Mouse (Mus musculus) embryonic facial prominence, embryonic 15.5 days (tissue): ENCODE results near the gene Yeats4. TPM values are rescaled to one million over a fixed set of nuclear protein-coding genes. Genes with fewer than 3 reads are reported as not detected.

Experiments
- ATAC-seq: fragments of 200-750 bp; cut with Nextera tagmentation; 2 replicates; pipeline ENCODE4 v1.8.0; 2017; ENCODE audit warnings: low read depth, moderate TSS enrichment; ENCODE audit not compliant: insufficient number of reproducible peaks, low FRiP score, low TSS enrichment
- H3K27ac ChIP-seq: fragments of 300-500 bp; sonication (generic); replicated peaks from 2 replicates; pipeline ENCODE4 v1.5.1; 2015; ENCODE audit warnings: mild to moderate bottlenecking, inconsistent platforms
- H3K27me3 ChIP-seq: fragments of 300-500 bp; sonication (generic); 2 replicates; pipeline ENCODE4 v1.6.1; 2015; ENCODE audit warnings: inconsistent platforms
- H3K36me3 ChIP-seq: fragments of 300-500 bp; sonication (generic); 2 replicates; pipeline ENCODE4 v1.6.1; 2015; ENCODE audit warnings: mild to moderate bottlenecking, inconsistent platforms
- H3K4me1 ChIP-seq: fragments of 300-500 bp; sonication (generic); 2 replicates; pipeline ENCODE4 v1.6.1; 2015; ENCODE audit warnings: inconsistent platforms
- H3K4me2 ChIP-seq: fragments of 300-500 bp; sonication (generic); replicated peaks from 2 replicates; pipeline ENCODE4 v1.6.1; 2015; ENCODE audit warnings: mild to moderate bottlenecking, inconsistent platforms
- H3K4me3 ChIP-seq: fragments of 300-500 bp; sonication (generic); replicated peaks from 2 replicates; pipeline ENCODE4 v1.5.1; 2015; ENCODE audit warnings: mild to moderate bottlenecking, inconsistent platforms
- H3K9ac ChIP-seq: fragments of 300-500 bp; sonication (generic); 2 replicates; pipeline ENCODE4 v1.6.1; 2015; ENCODE audit warnings: inconsistent platforms
- H3K9me3 ChIP-seq: fragments of 300-500 bp; sonication (generic); replicated peaks from 2 replicates; pipeline ENCODE4 v1.6.1; 2016; ENCODE audit warnings: inconsistent platforms
- WGBS: fragments of 180-500 bp; shearing (Covaris S2); methylation state at CpG from one replicate; pipeline ENCODE4 v1.1.7; 2015; 5-methylcytosine and 5-hydroxymethylcytosine counted together
- polyA plus RNA-seq: library from polyadenylated mRNA; unstranded; fragments of >200 nt; fragmentation: Nextera tagmentation; extraction: Ambion mirVana; gene quantifications from 2 replicates; pipeline ENCODE4 v1.2.1, GENCODE M21; 2015

Gene Yeats4
- polyA plus RNA-seq, 1 experiment from 2014 or later: 56.3 TPM

GRCm38 (mm10) chr10:117199701-117200100, 24.6 kb downstream of the Yeats4 start:
- 35% methylated on average over 3 of the region's 3 CpGs for WGBS
- Histone ChIP-seq H3K36me3 (no peaks in the 10 kb centered on the region), H3K27me3 (no peaks in the 10 kb centered on the region), H3K4me1 (peaks cover 17% of the 10 kb centered on the region; the same call in 1 of the 2 replicates), H3K27ac (no peak overlapping the region), H3K9ac (no peak overlapping the region), H3K4me2 (no peak overlapping the region), H3K9me3 (no peaks in the 10 kb centered on the region), H3K4me3 (no peak overlapping the region)
- no peak for ATAC-seq

- H3K9me3 ChIP-seq: no peaks in the 10 kb centered on the region
- H3K9ac ChIP-seq: no peak overlapping the region
- H3K27ac ChIP-seq: no peak overlapping the region
- H3K36me3 ChIP-seq: no peaks in the 10 kb centered on the region
- H3K27me3 ChIP-seq: no peaks in the 10 kb centered on the region
- WGBS: 77% methylated on average over 3 of the region's 3 CpGs
- ATAC-seq: no peak
- H3K4me2 ChIP-seq: no peak overlapping the region
- no peak overlapping the region for H3K4me3 ChIP-seq
- 0 out of 2 replicates have a peak, but pooled peaks cover 4% of the 10 kb centered on the region for H3K4me1 ChIP-seq
These were observed 27.6 kb downstream of the Yeats4 start for GRCm38 (mm10) chr10:117196696-117197095.

GRCm38 (mm10) chr10:117195748-117196147, 28.6 kb downstream of the Yeats4 start:
- no peak overlapping the region for H3K4me2 ChIP-seq
- no peaks in the 10 kb centered on the region for H3K9me3 ChIP-seq
- 89% methylated on average over 4 of the region's 4 CpGs for WGBS
- no peak overlapping the region for H3K27ac ChIP-seq
- no peak overlapping the region for H3K4me3 ChIP-seq
- no peak for ATAC-seq
- H3K9ac ChIP-seq: no peak overlapping the region
- no peaks in the 10 kb centered on the region for H3K27me3 ChIP-seq
- no peaks in the 10 kb centered on the region for H3K36me3 ChIP-seq
- H3K4me1 ChIP-seq: 0 out of 2 replicates have a peak, but pooled peaks cover 4% of the 10 kb centered on the region

- Histone ChIP-seq H3K36me3 (no peaks in the 10 kb centered on the region), H3K4me1 (0 out of 2 replicates have a peak, but pooled peaks cover 4% of the 10 kb centered on the region), H3K27ac (no peak overlapping the region), H3K27me3 (no peaks in the 10 kb centered on the region), H3K4me2 (no peak overlapping the region), H3K9me3 (no peaks in the 10 kb centered on the region), H3K9ac (no peak overlapping the region), H3K4me3 (no peak overlapping the region)
- ATAC-seq: no peak
- 60% methylated on average over 12 of the region's 12 CpGs for WGBS
These were observed 29.3 kb downstream of the Yeats4 start for GRCm38 (mm10) chr10:117195005-117195404.

- Histone ChIP-seq H3K4me1 (no peaks in the 10 kb centered on the region), H3K27ac (no peak overlapping the region), H3K4me2 (no peak overlapping the region), H3K27me3 (no peaks in the 10 kb centered on the region), H3K9ac (no peak overlapping the region), H3K4me3 (no peak overlapping the region), H3K36me3 (no peaks in the 10 kb centered on the region), H3K9me3 (no peaks in the 10 kb centered on the region)
- ATAC-seq: no peak
- WGBS: 75% methylated on average over 5 of the region's 5 CpGs
These were observed 30.9 kb downstream of the Yeats4 start for GRCm38 (mm10) chr10:117193364-117193763.

- Histone ChIP-seq H3K9me3 (no peaks in the 10 kb centered on the region), H3K27me3 (no peaks in the 10 kb centered on the region), H3K36me3 (no peaks in the 10 kb centered on the region), H3K4me3 (no peak overlapping the region), H3K27ac (no peak overlapping the region), H3K4me2 (no peak overlapping the region), H3K4me1 (0 out of 2 replicates have a peak, but pooled peaks cover 2% of the 10 kb centered on the region), H3K9ac (no peak overlapping the region)
- ATAC-seq: no peak
- 59% methylated on average over 9 of the region's 9 CpGs for WGBS
These were observed 38.8 kb downstream of the Yeats4 start for GRCm38 (mm10) chr10:117185399-117186089.

GRCm38 (mm10) chr10:117181098-117181497, 43.2 kb downstream of the Yeats4 start:
- 0 out of 2 replicates have a peak, but pooled peaks cover 2% of the 10 kb centered on the region for H3K4me1 ChIP-seq
- WGBS: 16% methylated on average over 3 of the region's 3 CpGs
- no peaks in the 10 kb centered on the region for H3K27me3 ChIP-seq
- H3K36me3 ChIP-seq: no peaks in the 10 kb centered on the region
- ATAC-seq: no peak
- H3K9ac ChIP-seq: no peak overlapping the region
- H3K9me3 ChIP-seq: no peaks in the 10 kb centered on the region
- H3K4me3 ChIP-seq: no peak overlapping the region
- no peak overlapping the region for H3K27ac ChIP-seq
- no peak overlapping the region for H3K4me2 ChIP-seq

GRCm38 (mm10) chr10:117174645-117175044, 49.7 kb downstream of the Yeats4 start:
- WGBS: 60% methylated on average over 12 of the region's 12 CpGs
- Histone ChIP-seq H3K27ac (no peak overlapping the region), H3K27me3 (no peaks in the 10 kb centered on the region), H3K4me1 (peaks cover 5% of the 10 kb centered on the region; the same call in 1 of the 2 replicates), H3K9ac (no peak overlapping the region), H3K4me3 (no peak overlapping the region), H3K4me2 (no peak overlapping the region), H3K9me3 (no peaks in the 10 kb centered on the region), H3K36me3 (no peaks in the 10 kb centered on the region)
- ATAC-seq: no peak

- no peak overlapping the region for H3K27ac ChIP-seq
- no peaks in the 10 kb centered on the region for H3K36me3 ChIP-seq
- peaks cover 5% of the 10 kb centered on the region; the same call in 1 of the 2 replicates for H3K4me1 ChIP-seq
- H3K9me3 ChIP-seq: no peaks in the 10 kb centered on the region
- no peaks in the 10 kb centered on the region for H3K27me3 ChIP-seq
- no peak overlapping the region for H3K9ac ChIP-seq
- WGBS: 34% methylated on average over 13 of the region's 13 CpGs
- 0 out of 2 replicates have a peak, but pooled peaks have one; percentile 39 for ATAC-seq
- H3K4me3 ChIP-seq: no peak overlapping the region
- H3K4me2 ChIP-seq: peak overlapping the region; percentile 28
These were observed 50.5 kb downstream of the Yeats4 start for GRCm38 (mm10) chr10:117173566-117174438.

- H3K4me1 ChIP-seq: peaks cover 5% of the 10 kb centered on the region; the same call in 1 of the 2 replicates
- ATAC-seq: no peak
- WGBS: 96% methylated on average over 1 of the region's 1 CpGs
These were observed 51.2 kb downstream of the Yeats4 start for GRCm38 (mm10) chr10:117173111-117173510.

GRCm38 (mm10) chr10:117172069-117172468, 52.2 kb downstream of the Yeats4 start:
- no peaks in the 10 kb centered on the region for H3K36me3 ChIP-seq
- no peaks in the 10 kb centered on the region for H3K27me3 ChIP-seq
- no peak overlapping the region for H3K4me3 ChIP-seq
- no peak overlapping the region for H3K9ac ChIP-seq
- ATAC-seq: no peak
- H3K4me2 ChIP-seq: no peak overlapping the region
- H3K27ac ChIP-seq: no peak overlapping the region
- H3K4me1 ChIP-seq: peaks cover 5% of the 10 kb centered on the region; the same call in 1 of the 2 replicates
- no peaks in the 10 kb centered on the region for H3K9me3 ChIP-seq
- 37% methylated on average over 3 of the region's 3 CpGs for WGBS

More at GRCm38 (mm10) chr10:117173111-117173510, 51.2 kb downstream of the Yeats4 start:
- H3K9ac ChIP-seq: no peak overlapping the region
- no peak overlapping the region for H3K4me3 ChIP-seq
- no peaks in the 10 kb centered on the region for H3K27me3 ChIP-seq
- H3K36me3 ChIP-seq: no peaks in the 10 kb centered on the region
- H3K9me3 ChIP-seq: no peaks in the 10 kb centered on the region
- H3K4me2 ChIP-seq: no peak overlapping the region
- H3K27ac ChIP-seq: no peak overlapping the region
